Mouse (Mus musculus): ENCODE data around the gene Cfap52.
A peak's percentile ranks its signal among the peaks of the same experiment; 100 is the strongest.

The Cfap52 gene

GRCm38 (mm10) chr11:67926348-67927055 is 38.9 kb downstream of the Cfap52 start:
- DNase-seq (ENCODE audit: low spot score), result no peak

- DNase-seq (ENCODE audit: low spot score), result no peak
These were observed 40.5 kb downstream of the Cfap52 start for GRCm38 (mm10) chr11:67925000-67925399.

- DNase-seq (ENCODE audit: low spot score), result no peak
These were observed 41.7 kb downstream of the Cfap52 start for GRCm38 (mm10) chr11:67923720-67924119.

- no peak for DNase-seq (ENCODE audit: low spot score)
These were observed 42.7 kb downstream of the Cfap52 start for GRCm38 (mm10) chr11:67922755-67923125.

- no peak for DNase-seq (ENCODE audit: low spot score)
These were observed 43.4 kb downstream of the Cfap52 start, which contains the start of gene Usp43 for GRCm38 (mm10) chr11:67921827-67922754. Usp43 (minus strand) TSS chr11:67922153.

- no peak for DNase-seq (ENCODE audit: low spot score)
These were observed 44.2 kb downstream of the Cfap52 start for GRCm38 (mm10) chr11:67921091-67921826.

- no peak for DNase-seq (ENCODE audit: low spot score)
These were observed 45.1 kb downstream of the Cfap52 start for GRCm38 (mm10) chr11:67920226-67920960.

- no peak for DNase-seq (ENCODE audit: low spot score)
These were observed 45.9 kb downstream of the Cfap52 start for GRCm38 (mm10) chr11:67919593-67919992.

- no peak for DNase-seq (ENCODE audit: low spot score)
These were observed 48.3 kb downstream of the Cfap52 start for GRCm38 (mm10) chr11:67917126-67917525.

- DNase-seq (ENCODE audit: low spot score), result no peak
These were observed 54.4 kb downstream of the Cfap52 start for GRCm38 (mm10) chr11:67911074-67911473.

- DNase-seq (ENCODE audit: low spot score), result no peak
These were observed 61.7 kb downstream of the Cfap52 start for GRCm38 (mm10) chr11:67903756-67904155.

GRCm38 (mm10) chr11:67897064-67897560 is 68.3 kb downstream of the Cfap52 start:
- DNase-seq (ENCODE audit: low spot score), result peak; percentile 38

GRCm38 (mm10) chr11:67895641-67896040 is 69.8 kb downstream of the Cfap52 start:
- DNase-seq (ENCODE audit: low spot score), result no peak

- DNase-seq (ENCODE audit: low spot score), result no peak
These were observed 76.9 kb downstream of the Cfap52 start for GRCm38 (mm10) chr11:67888521-67888920.

- DNase-seq (ENCODE audit: low spot score), result no peak
These were observed 79.5 kb downstream of the Cfap52 start for GRCm38 (mm10) chr11:67885921-67886320.

Measured in layer of hippocampus, adult 9-10 months (tissue).